Comparison of ENCODE assay signal across 10 mouse cellular contexts in genomic region chr17:87460669-87461498, GRCm38 (mm10). TPM values are rescaled to one million over a fixed set of nuclear protein-coding genes. Genes with fewer than 3 reads are reported as not detected.
DNase-seq lines count a peak whose midpoint lies in the region; ATAC-seq lines count a peak whose summit lies in the region.
"Had no signal": no experiment of that assay in that cellular context is flagged by ENCODE, and none has a peak within 500 bp of the region (broad histone marks: within the 10 kb centered on the region; RNA-seq: fewer than 3 reads in every experiment).

No protein-coding gene starts in this region.

- H3K9me3 ChIP-seq in embryonic facial prominence, embryonic 12.5 days: no peaks in the 10 kb centered on the region
- H3K9me3 ChIP-seq in intestine, embryonic 16.5 days (ENCODE audit: control insufficient read depth, low read length): no peaks in the 10 kb centered on the region
- no peaks in the 10 kb centered on the region for H3K9me3 ChIP-seq in midbrain, embryonic 13.5 days

- no peak overlapping the region for H3K9ac ChIP-seq in embryonic facial prominence, embryonic 12.5 days
- 0 out of 2 replicates have a peak overlapping the region, but pooled peaks have one; percentile 38 for H3K9ac ChIP-seq in intestine, embryonic 16.5 days (ENCODE audit: low read depth, low read length)
- H3K9ac ChIP-seq in midbrain, embryonic 13.5 days (replicated peaks): no peak overlapping the region

- H3K4me3 ChIP-seq in embryonic facial prominence, embryonic 12.5 days: no peak overlapping the region
- H3K4me3 ChIP-seq in intestine, embryonic 16.5 days (ENCODE audit: low read length): 0 out of 2 replicates have a peak overlapping the region, but pooled peaks have one; percentile 1
- H3K4me3 ChIP-seq in midbrain, embryonic 13.5 days (replicated peaks): no peak overlapping the region

- H3K36me3 ChIP-seq in embryonic facial prominence, embryonic 12.5 days: no peaks in the 10 kb centered on the region
- no peaks in the 10 kb centered on the region for H3K36me3 ChIP-seq in intestine, embryonic 16.5 days (ENCODE audit: control insufficient read depth, insufficient read depth, low read length)
- H3K36me3 ChIP-seq in midbrain, embryonic 13.5 days: no peaks in the 10 kb centered on the region

- H3K27ac ChIP-seq in embryonic facial prominence, embryonic 12.5 days: peak overlapping the region; percentile 56
- peak overlapping the region; percentile 78 for H3K27ac ChIP-seq in intestine, embryonic 16.5 days (ENCODE audit: low read length)
- peak overlapping the region; percentile 19; the same call in 1 of the 2 replicates for H3K27ac ChIP-seq in midbrain, embryonic 13.5 days

- no peak for ATAC-seq in embryonic facial prominence, embryonic 12.5 days (ENCODE audit: insufficient number of reproducible peaks, insufficient read depth, low FRiP score, low TSS enrichment)
- ATAC-seq in intestine, embryonic 16.5 days: no peak
- peak; percentile 52 for ATAC-seq in midbrain, embryonic 13.5 days

- peak; percentile 61 for DNase-seq in gastrocnemius, adult 18-20 months (ENCODE audit: low spot score)
- DNase-seq in gastrocnemius, postnatal 36 days: no peak
- no peak for DNase-seq in left cerebral cortex, adult 8-10 months (ENCODE audit: low spot score in 2 of 2)
- DNase-seq in layer of hippocampus, adult 8-10 months (ENCODE audit: low spot score in 2 of 2): no peak
- no peak for DNase-seq in thymus, postnatal 0 days (ENCODE audit: low spot score)

- H3K4me1 ChIP-seq in embryonic facial prominence, embryonic 12.5 days: peaks cover 34% of the 10 kb centered on the region
- peaks cover 24% of the 10 kb centered on the region for H3K4me1 ChIP-seq in intestine, embryonic 16.5 days (ENCODE audit: control insufficient read depth, insufficient read depth, low read length)
- H3K4me1 ChIP-seq in midbrain, embryonic 13.5 days (replicated peaks): peaks cover 44% of the 10 kb centered on the region

- intact Hi-C loops in gastrocnemius, postnatal 36 days (cut with DNase I): no loop called here

- no peaks in the 10 kb centered on the region for H3K27me3 ChIP-seq in embryonic facial prominence, embryonic 12.5 days
- no peaks in the 10 kb centered on the region for H3K27me3 ChIP-seq in intestine, embryonic 16.5 days (replicated peaks; ENCODE audit: control insufficient read depth, insufficient read depth, low read length)
- H3K27me3 ChIP-seq in midbrain, embryonic 13.5 days: no peaks in the 10 kb centered on the region

- peak overlapping the region; percentile 40 for H3K4me2 ChIP-seq in embryonic facial prominence, embryonic 12.5 days (replicated peaks)
- H3K4me2 ChIP-seq in intestine, embryonic 16.5 days (ENCODE audit: low read depth, low read length): peak overlapping the region; percentile 42
- H3K4me2 ChIP-seq in midbrain, embryonic 13.5 days (replicated peaks): 0 out of 2 replicates have a peak overlapping the region, but pooled peaks have one; percentile 3

- 21% methylated on average over 17 of the region's 17 CpGs for WGBS in embryonic facial prominence, embryonic 12.5 days
- 49% methylated on average over 17 of the region's 17 CpGs for WGBS in intestine, embryonic 16.5 days
- WGBS in midbrain, embryonic 13.5 days: 20% methylated on average over 17 of the region's 17 CpGs

RNA-seq across cellular contexts. Expression of gene Calm2, which starts 14.1 kb away (rescaled TPM):
- total RNA-seq in gastrocnemius, adult 18-20 months (2021): 100 to 1,000 TPM; 180 to 209 TPM
- total RNA-seq in gastrocnemius, postnatal 36 days (2021): 100 to 1,000 TPM; 131 to 155 TPM
- polyA plus RNA-seq in embryonic facial prominence, embryonic 12.5 days (2016; fragmentation: Nextera tagmentation; extraction: Ambion mirVana): 823 and 840 TPM in 2 replicates
- 1,041 and 1,116 TPM in 2 replicates for polyA plus RNA-seq in intestine, embryonic 16.5 days (2015; fragmentation: Nextera tagmentation; extraction: Ambion mirVana)
- polyA plus RNA-seq in midbrain, embryonic 13.5 days (2015; fragmentation: Nextera tagmentation; extraction: Ambion mirVana): 1,571 and 1,689 TPM in 2 replicates
- 1,000 to 10,000 TPM; 2,138 to 2,258 (median 2,232) TPM for total RNA-seq in left cerebral cortex, adult 8-10 months (2022)
- 1,000 to 10,000 TPM; 1,941 to 2,151 (median 2,040) TPM for total RNA-seq in layer of hippocampus, adult 8-10 months (2022)
- 943 and 956 TPM in 2 replicates for polyA plus RNA-seq in thymus, postnatal 0 days (2015; fragmentation: Nextera tagmentation; extraction: Ambion mirVana)

RNA-seq across cellular contexts. Expression of gene Stpg4, which starts 33.3 kb away (rescaled TPM):
- not detected for total RNA-seq in gastrocnemius, adult 18-20 months (2021)
- total RNA-seq in gastrocnemius, postnatal 36 days (2021): not detected
- not detected in 2 replicates for polyA plus RNA-seq in embryonic facial prominence, embryonic 12.5 days (2016; fragmentation: Nextera tagmentation; extraction: Ambion mirVana)
- not detected in 2 replicates for polyA plus RNA-seq in intestine, embryonic 16.5 days (2015; fragmentation: Nextera tagmentation; extraction: Ambion mirVana)
- 0.37 TPM in 1 of 2 replicates, not detected in the other for polyA plus RNA-seq in midbrain, embryonic 13.5 days (2015; fragmentation: Nextera tagmentation; extraction: Ambion mirVana)
- not detected for total RNA-seq in left cerebral cortex, adult 8-10 months (2022)
- not detected for total RNA-seq in layer of hippocampus, adult 8-10 months (2022)
- 0.23 TPM in 2 replicates for polyA plus RNA-seq in thymus, postnatal 0 days (2015; fragmentation: Nextera tagmentation; extraction: Ambion mirVana)
- total RNA-seq: common myeloid progenitor, adult 5-6 weeks; neutrophil, adult 5-6 weeks had no signal

Comparison
In these comparisons a context has a peak if more than half of its experiments do, and no peak if none do; other contexts are left out.
1. H3K27ac ChIP-seq: peak in every context shown above with its lines; median percentile 78 in intestine, embryonic 16.5 days; 56 in embryonic facial prominence, embryonic 12.5 days; 19 in midbrain, embryonic 13.5 days.
2. RNA of gene Calm2, which starts 14.1 kb away (total RNA-seq): 2,138 to 2,258 TPM in left cerebral cortex, adult 8-10 months and 1,941 to 2,151 TPM in layer of hippocampus, adult 8-10 months; 180 to 209 TPM in gastrocnemius, adult 18-20 months and 131 to 155 TPM in gastrocnemius, postnatal 36 days; every median in the first group is over 4 times any median in the second.
3. Peak in every context shown above with its lines, with median percentiles within 50 percentile points of each other: H3K4me2 ChIP-seq.